Mouse (Mus musculus) small intestine, adult 2 months (tissue): ENCODE measurements around the gene Fam71a.

Experiments used
- CTCF ChIP-seq: fragments of 200-500 bp; IDR thresholded peaks from 2 replicates; pipeline ENCODE4 v1.5.1; 2012; ENCODE audit warnings: low read depth, mild to moderate bottlenecking, control low read depth, inconsistent platforms, low read length, moderate library complexity, mixed read lengths; ENCODE audit not compliant: insufficient replicate concordance, insufficient read length; ENCODE audit errors: extremely low read depth
- POLR2A ChIP-seq: fragments of 200-500 bp; IDR thresholded peaks from 2 replicates; pipeline ENCODE4 v1.6.1; 2012; ENCODE audit warnings: low read depth, mild to moderate bottlenecking, control low read depth, inconsistent platforms, low read length, moderate library complexity

DNA sequence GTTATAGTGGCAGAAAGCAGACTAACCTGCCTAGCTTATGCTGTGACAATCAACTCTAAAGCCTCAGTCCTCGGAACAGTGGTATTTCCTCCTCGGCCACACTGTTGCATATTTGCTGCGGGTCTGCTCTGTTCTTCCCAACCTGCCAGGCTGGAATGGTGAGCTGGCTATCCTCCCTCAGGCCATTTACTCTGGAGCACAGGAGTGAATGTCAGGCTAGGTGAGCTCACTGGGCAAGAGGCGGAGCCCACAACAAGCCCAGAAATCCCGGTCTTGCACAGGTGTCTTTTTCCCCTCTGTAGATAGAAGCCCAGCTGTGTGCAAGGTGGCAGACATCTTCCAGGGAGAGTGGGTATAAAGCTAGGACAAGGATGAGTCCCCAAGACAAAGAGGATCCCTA, 40.3 kb upstream of the Fam71a start:
- TF ChIP-seq POLR2A: no peak
- TF ChIP-seq CTCF: no peak
